Mouse (Mus musculus) naive thymus-derived CD4-positive, alpha-beta T cell, adult 5 months (primary cell): ENCODE data around the gene Ugcg. TPM values are rescaled to one million over a fixed set of nuclear protein-coding genes. Genes with fewer than 3 reads are reported as not detected.

Experiments used
- polyA plus RNA-seq: library from polyadenylated mRNA; unstranded; fragments of 100-300 nt; shearing (Covaris generic); gene quantifications from one replicate; pipeline ENCODE4 v1.2.1, GENCODE M21; 2017

Ugcg gene
- 660 TPM for polyA plus RNA-seq

GRCm38 (mm10) chr4:59188802-59189545 lies at the start of gene Ugcg:
Ugcg (plus strand) TSS chr4:59189257.

Other genes with a start within 250 kb of the Ugcg start
- gene Zkscan16, start 245.6 kb upstream of the Ugcg start, polyA plus RNA-seq = not detected
- not detected for gene Ptgr1, start 202.1 kb upstream of the Ugcg start, polyA plus RNA-seq
- gene Dnajc25, start 194.2 kb upstream of the Ugcg start, polyA plus RNA-seq = 7.7 TPM
- gene Gm20503, start 186.0 kb upstream of the Ugcg start, polyA plus RNA-seq = 6.6 TPM
- gene Gng10, start 154.2 kb upstream of the Ugcg start, polyA plus RNA-seq = 64.8 TPM
- not detected for gene AI481877, start 50.3 kb upstream of the Ugcg start, polyA plus RNA-seq
- gene Susd1, start 249.4 kb downstream of the Ugcg start, polyA plus RNA-seq = 7.2 TPM